Mouse (Mus musculus): ENCODE measurements around the gene Otulin. TPM values are rescaled to one million over a fixed set of nuclear protein-coding genes. Genes with fewer than 3 reads are reported as not detected.

Otulin gene
- 75.3 TPM for polyA plus RNA-seq (2015; fragmentation: Illumina TruSeq; extraction: RNeasy Lipid Tissue Mini Kit (QIAGEN cat#74804); ENCODE audit: insufficient read depth, low replicate concordance)

DNA sequence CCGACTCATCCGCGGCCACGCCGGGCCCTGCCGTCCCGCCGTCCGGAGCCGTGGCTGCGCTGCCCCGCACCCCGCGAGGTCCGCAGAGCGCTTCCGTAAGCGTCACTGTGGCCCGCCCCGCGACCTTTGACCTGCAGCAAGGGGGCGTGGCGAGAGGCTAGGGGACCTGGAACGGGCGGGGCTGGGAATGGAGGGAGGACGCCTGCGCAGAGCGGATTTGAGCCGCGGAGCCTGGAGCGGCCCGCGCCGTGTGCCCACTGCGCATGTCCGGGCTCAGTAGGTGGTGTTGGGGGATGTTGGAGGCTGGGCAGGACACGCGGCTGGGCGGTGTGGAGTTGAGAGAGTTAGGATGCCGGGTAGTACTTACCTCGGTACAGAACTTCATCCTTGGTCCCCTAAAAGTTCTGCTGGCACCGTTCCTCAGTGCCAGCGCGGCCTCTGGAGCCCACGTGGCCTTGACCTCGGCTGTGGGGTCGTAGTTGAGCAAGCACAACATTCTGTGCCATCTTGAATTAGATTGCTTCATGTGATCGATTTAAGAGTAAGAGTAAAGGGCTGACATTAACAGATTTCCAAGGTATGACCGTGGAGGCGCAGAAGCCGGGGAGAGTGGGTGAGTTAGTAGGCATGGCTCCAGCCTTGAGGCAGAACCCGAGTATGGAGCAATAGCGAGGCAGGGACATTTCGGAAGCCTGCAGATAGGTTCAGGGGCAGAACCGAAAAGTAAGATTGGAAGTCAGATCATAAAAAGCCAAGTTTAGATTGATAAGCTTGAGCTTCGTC is at the start of gene Otulin:
TSS of gene Otulin (minus strand) at position 93 of the 783 bp plus-strand sequence.

Other genes starting within 250 kb of the Otulin start
- gene Ank, start 164.0 kb downstream of the Otulin start, polyA plus RNA-seq (2015; fragmentation: Illumina TruSeq; extraction: RNeasy Lipid Tissue Mini Kit (QIAGEN cat#74804); ENCODE audit: insufficient read depth, low replicate concordance), result 21.5 TPM
- gene Otulinl, start 50.9 kb upstream of the Otulin start, polyA plus RNA-seq (2015; fragmentation: Illumina TruSeq; extraction: RNeasy Lipid Tissue Mini Kit (QIAGEN cat#74804); ENCODE audit: insufficient read depth, low replicate concordance), result 190 TPM